Mouse (Mus musculus): ENCODE results near the gene Msh5.
"Not testable (repeated sequence)": the region's sequence is repeated elsewhere in the genome, so short reads cannot be mapped to it uniquely, and the experiment has no call there.

The Msh5 gene

DNA sequence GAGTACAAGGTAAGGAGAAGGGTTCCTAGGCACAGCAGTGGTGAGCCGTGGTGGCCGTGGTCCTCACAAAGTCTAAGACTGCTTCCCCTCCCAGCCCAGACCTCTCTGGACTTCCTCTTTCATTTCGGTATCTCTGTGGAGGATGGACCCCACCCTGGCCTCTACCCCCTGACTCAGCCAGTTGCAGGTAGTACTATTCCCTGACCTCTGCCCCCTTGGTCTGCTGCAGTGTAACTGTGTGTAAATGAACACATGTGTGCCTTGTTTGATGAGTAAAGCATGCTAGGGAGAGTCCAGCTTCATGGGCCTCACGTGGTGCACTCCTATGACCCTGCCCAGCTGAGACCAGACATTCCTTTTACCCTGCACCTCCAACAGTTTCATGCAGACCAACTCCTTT lies 22.8 kb downstream of the Msh5 start:
- no peak for DNase-seq (ENCODE audit: low read depth, low spot score)

- no peak for DNase-seq (ENCODE audit: low read depth, low spot score)
These were observed 23.3 kb downstream of the Msh5 start for GRCm38 (mm10) chr17:35023221-35023620.

DNA sequence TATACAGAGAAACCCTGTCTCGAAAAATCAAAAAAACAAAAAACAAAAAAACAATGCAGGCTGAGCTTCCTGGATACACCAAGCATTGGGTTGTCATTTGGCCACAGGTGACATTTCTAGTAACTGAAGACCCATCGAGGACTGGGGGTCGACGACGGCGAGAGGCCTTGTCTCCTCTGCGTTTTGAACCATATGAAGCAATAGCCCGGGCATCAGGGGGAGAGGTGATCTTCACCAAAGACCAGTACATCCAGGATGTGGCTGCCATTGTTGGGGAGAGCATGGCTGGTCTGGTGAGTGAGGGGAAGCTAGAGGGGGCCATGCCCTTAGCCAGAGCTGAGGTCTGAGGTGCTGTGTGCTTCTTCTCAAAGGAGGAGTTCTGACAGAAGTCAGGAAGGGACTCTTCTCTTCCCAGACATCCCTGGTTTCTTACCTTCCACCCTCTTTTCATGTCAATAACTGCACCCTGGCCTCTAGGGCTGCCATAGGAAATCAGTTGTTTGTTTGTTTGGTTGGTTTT lies 23.9 kb downstream of the Msh5 start:
- no peak for DNase-seq (ENCODE audit: low read depth, low spot score)

DNA sequence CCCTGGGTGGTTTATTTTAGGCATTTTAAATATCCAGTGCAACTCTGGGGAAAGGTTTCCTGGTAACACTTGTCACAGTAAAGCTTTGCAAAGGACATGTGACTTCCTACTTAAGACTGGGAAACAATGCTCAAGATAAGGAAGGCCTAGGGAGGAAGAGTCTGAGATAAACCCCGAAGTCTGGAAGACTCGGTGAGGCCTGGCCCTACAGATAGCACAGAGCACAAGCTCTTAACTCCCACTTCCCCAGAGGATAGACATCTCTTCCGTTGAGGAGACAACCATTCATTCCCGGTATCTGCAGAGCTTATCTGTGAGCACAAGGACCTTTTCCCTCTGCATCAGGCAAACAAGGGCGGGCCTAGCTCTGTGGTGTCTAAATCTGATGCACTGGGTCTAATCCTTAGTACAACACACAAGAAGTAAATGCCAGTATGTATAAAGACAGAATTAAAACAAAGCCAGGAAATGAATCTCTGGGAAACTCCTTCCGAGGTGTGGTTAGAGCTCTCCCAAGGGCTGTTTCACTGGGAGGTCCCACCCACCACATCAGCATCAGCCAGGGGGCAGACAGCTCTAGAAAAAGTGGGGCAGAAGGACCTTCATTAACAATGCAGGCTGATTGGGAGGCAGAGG lies 24.6 kb downstream of the Msh5 start:
- no peak for DNase-seq (ENCODE audit: low read depth, low spot score)

DNA sequence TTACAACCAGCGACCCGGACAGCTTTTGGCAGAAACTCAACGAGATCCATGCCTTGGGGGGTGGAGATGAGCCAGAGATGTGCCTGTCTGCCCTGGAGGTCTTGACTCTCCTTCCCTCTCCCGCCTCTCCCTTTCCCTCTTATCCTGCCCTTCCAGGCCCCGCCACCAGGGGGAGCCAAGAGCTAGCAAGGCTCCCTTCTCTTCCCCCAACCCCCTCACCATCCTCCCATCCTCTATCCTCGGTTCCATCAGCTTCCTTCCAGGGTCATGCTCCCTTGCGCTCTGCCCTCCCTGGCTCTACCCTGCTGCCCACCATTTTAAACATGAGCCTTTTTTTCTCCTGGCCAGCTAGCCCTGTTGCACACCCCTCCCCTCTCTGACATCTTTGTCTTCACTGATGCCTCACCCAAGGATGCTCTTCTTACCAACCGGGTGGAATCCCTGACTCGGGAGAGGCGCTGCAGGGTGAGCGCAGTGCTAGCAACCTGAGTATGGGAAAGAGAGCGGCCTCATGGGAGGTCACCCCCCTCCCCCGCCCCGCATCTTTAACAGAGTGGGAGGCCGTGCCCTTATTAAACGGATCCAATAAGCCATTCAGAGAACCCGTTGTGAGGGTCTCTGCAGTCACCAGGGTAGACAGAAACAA lies 25.3 kb downstream of the Msh5 start:
- DNase-seq (ENCODE audit: low read depth, low spot score), result peak; percentile 81

DNA sequence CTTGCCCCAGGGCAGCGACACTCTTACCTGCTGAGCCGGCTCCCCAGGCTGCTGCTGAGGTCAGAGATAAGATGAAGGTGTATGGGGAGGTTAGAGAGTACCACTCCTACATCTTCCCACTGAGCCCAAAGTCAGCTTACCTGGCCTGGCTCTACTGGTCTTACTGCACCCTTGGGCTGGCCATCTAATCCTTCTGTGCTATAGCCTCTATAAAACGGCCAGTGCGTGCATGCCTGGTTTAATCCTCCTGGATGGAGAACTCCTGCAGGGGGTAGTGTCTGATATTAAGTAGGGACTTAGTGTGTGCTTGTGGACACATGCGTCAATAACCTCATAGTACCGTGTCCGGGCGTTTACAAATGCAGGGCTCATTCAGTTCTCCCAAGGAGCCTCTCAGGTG lies 26.0 kb downstream of the Msh5 start:
- DNase-seq (ENCODE audit: low read depth, low spot score), result no peak

DNA sequence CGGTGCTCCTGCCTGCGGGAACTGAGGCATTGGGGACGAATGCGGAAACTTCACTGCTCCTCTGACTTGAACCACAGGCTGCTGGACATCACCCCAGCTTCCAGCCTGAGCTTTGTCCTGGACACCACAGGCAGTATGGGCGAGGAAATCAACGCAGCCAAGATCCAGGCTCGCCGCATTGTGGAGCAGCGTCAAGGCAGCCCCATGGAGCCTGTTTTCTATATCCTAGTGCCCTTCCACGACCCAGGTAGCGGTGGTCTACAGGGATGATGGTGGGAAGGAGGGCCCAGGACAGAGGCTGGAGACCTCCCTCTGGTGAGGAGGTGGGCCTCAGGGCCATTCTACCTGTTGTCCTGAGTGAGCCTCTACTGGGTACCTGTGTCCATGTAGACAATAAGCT lies 26.7 kb downstream of the Msh5 start:
- DNase-seq (ENCODE audit: low read depth, low spot score), result no peak

GRCm38 (mm10) chr17:35018171-35018570 lies 28.4 kb downstream of the Msh5 start:
- DNase-seq (ENCODE audit: low read depth, low spot score), result no peak

- no peak for DNase-seq (ENCODE audit: low read depth, low spot score)
These were observed 28.9 kb downstream of the Msh5 start for GRCm38 (mm10) chr17:35017706-35018030.

GRCm38 (mm10) chr17:35016791-35017705 lies 29.5 kb downstream of the Msh5 start:
- DNase-seq (ENCODE audit: low read depth, low spot score), result peak; percentile 30

DNA sequence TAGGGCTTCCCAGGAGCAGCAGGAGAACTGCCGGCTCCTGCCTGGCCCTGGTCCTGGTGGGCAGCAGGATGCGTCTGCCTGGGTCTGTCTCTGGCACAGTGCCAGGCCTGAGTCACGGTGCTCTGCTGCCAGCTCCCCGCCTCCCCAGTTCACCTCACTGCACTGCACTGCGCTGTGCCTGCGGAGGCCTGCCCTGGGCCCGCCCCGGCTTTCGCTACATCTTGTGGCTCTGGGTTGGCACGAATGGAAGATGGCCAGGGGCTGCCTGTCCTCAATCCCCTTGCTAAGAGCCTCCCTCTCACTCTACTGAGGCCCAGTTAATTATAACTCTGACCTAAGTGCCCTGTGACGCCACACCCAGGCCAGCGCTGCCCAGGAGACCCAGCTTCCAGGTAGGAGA lies 30.2 kb downstream of the Msh5 start, which contains the start of gene Vwa7:
Vwa7 (plus strand) TSS at position 204 of the 400 bp plus-strand sequence.
- DNase-seq (ENCODE audit: low read depth, low spot score), result no peak

DNA sequence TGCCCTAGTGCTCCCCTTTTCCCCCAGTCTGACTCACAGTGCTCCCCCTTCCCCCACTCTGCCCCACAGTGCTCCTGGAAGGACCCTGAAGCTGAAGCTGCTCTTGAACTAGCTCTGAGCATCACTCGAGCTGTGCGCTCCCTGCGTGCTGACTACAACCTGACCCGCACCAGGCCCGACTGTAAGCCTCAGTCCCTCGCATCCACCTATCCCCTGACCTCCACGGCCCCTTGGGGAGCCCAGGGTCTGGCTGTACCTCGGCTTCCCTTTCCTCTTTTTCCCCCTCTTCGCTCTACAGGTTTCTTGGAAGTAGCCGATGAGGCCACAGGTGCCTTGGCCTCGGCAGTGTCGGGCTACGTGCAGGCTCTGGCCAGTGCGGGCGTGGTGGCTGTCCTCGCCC lies 31.2 kb downstream of the Msh5 start:
- DNase-seq (ENCODE audit: low read depth, low spot score), result no peak

GRCm38 (mm10) chr17:35013221-35013620 lies 33.3 kb downstream of the Msh5 start:
- no peak for DNase-seq (ENCODE audit: low read depth, low spot score)

DNA sequence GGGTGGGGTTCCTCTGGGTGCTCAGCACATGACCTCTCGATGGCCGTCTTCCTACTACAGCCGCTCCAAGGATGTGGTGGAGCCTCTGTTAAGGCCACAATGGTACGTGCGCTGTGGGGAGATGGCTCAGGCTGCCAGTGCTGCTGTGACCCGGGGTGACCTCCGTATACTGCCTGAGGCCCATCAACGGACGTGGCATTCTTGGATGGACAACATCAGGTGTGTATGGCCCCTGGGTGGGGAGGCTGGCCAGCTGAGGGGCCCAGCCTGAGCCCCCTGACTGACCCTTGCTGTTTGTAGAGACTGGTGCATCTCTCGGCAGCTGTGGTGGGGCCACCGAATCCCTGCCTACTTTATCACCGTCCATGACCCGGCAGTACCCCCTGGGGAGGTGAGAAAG lies 34.1 kb downstream of the Msh5 start:
- no peak for DNase-seq (ENCODE audit: low read depth, low spot score)

- no peak for DNase-seq (ENCODE audit: low read depth, low spot score)
These were observed 35.1 kb downstream of the Msh5 start for GRCm38 (mm10) chr17:35011440-35011839.

- no peak for DNase-seq (ENCODE audit: low read depth, low spot score)
These were observed 37.0 kb downstream of the Msh5 start for GRCm38 (mm10) chr17:35009586-35009985.

- DNase-seq (ENCODE audit: low read depth, low spot score), result no peak
These were observed 39.1 kb downstream of the Msh5 start for GRCm38 (mm10) chr17:35007387-35007991.

DNA sequence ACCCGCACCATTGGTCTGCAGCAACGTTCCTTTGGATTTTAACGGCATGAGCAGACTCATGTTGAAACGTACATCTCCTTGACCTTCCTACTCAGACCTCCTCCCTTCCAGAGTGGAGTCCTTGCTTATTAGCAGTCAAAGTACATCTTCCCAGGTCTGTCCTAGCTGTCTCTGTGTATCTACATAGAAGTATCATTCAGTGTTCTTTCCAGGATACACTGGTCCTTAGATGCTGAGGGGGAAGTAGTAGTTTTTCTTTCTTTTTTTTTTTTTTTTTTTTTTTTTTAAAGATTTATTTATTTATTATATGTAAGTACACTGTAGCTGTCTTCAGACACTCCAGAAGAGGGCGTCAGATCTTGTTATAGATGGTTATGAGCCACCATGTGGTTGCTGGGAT lies 40.6 kb downstream of the Msh5 start:
- DNase-seq (ENCODE audit: low read depth, low spot score), result not testable (repeated sequence)

DNA sequence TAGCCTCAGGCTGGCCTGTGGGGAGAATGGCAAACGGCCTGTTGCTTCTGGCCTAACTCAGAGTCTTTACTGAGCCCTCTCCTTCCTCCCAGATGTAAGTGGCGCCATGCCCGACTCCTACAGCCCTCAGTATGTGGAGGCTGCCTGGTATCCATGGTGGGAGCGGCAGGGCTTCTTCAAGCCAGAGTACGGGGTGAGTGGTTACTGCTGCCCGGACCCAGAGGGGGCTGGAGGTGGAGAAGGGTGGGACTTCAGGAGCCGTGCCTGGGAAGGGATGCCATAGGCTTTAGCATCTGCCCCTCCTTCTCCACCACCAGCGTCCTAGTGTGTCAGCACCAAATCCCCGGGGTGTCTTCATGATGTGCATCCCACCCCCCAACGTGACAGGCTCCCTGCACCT lies 41.4 kb downstream of the Msh5 start:
- DNase-seq (ENCODE audit: low read depth, low spot score), result no peak

- DNase-seq (ENCODE audit: low read depth, low spot score), result no peak
These were observed 42.3 kb downstream of the Msh5 start for GRCm38 (mm10) chr17:35004075-35004717.

DNA sequence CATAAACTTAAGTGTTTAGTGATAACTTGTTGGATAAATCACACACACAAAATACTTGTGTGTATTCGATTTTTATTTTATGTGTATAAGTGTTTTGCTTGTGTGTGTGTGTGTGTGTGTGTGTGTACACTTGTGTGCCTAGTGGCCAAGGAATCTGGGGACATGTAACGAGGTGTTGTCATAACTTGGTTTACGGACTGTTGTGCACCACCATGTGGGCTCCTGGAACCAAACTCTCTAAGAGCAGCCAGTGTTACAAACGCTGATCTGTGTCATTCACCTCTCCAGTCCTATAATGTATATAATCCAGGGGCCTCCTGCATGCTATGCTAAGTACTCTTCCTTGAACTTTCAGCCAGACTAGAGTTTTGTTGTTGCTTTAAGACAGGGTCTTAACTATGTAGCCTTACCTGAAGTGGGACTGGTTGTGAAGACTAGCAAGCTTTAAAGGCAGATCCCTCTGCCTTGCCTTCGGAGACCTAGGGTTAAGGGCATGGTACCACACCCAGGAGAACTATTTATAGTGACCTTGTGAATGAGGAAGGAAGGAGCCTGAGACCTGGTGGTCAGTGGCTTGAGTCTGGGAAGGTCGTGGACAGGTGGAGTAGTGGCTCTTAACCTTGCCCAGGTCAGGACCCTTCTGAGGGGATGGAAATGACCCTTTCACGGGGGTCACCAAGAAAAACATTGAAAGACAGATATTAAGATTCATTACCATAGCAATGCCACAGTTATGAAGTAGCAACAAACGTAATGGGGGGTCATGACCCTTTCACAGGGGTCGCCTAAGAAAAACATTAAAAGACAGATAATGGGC lies 43.3 kb downstream of the Msh5 start:
- no peak for DNase-seq (ENCODE audit: low read depth, low spot score)
